In genomic region chr3:148895396-148896109, GRCm38 (mm10) we compare ENCODE assay signal across 9 mouse cellular contexts.
DNase-seq lines count a peak whose midpoint lies in the region; ATAC-seq and TF ChIP-seq lines count a peak whose summit lies in the region.
"Had no signal": no experiment of that assay in that cellular context is flagged by ENCODE, and none has a peak within 500 bp of the region (broad histone marks: within the 10 kb centered on the region; RNA-seq: fewer than 3 reads in every experiment).

No protein-coding gene starts in this region.

- TF ChIP-seq CTCF in gastrocnemius, adult 2 months (IDR thresholded peaks at IDR 0.05), result no peak
- no peak for TF ChIP-seq CTCF in thymus, adult 2 months (IDR thresholded peaks at IDR 0.05; ENCODE audit: borderline replicate concordance, control insufficient read depth, extremely low read depth, insufficient read depth, low read length, poor library complexity)

- DNase-seq in gastrocnemius, adult 2 months, result no peak
- DNase-seq in gastrocnemius, postnatal 25 days, result no peak
- DNase-seq in liver, embryonic 11.5 days (ENCODE audit: low spot score), result no peak
- peak; percentile 18 for DNase-seq in limb, embryonic 10.5 days (ENCODE audit: low spot score)
- DNase-seq in thymus, adult 2 months, result peak; percentile 12
- DNase-seq in testis, postnatal 10 days (ENCODE audit: low spot score), result no peak
- DNase-seq: gastrocnemius, postnatal 36 days had no signal

- no peaks in the 10 kb centered on the region for H3K36me3 ChIP-seq in liver, embryonic 11.5 days (ENCODE audit: control insufficient read depth, insufficient read depth, low read length)
- H3K36me3 ChIP-seq in liver, embryonic 12.5 days, result no peaks in the 10 kb centered on the region
- H3K36me3 ChIP-seq in limb, embryonic 10.5 days, result peaks cover 19% of the 10 kb centered on the region
- H3K36me3 ChIP-seq in thymus, adult 2 months (ENCODE audit: control insufficient read depth, insufficient read depth, low read length), result no peaks in the 10 kb centered on the region
- H3K36me3 ChIP-seq in forebrain, embryonic 15.5 days, result no peaks in the 10 kb centered on the region

- H3K4me2 ChIP-seq in liver, embryonic 11.5 days, result no peak overlapping the region
- no peak overlapping the region for H3K4me2 ChIP-seq in liver, embryonic 12.5 days
- no peak overlapping the region for H3K4me2 ChIP-seq in forebrain, embryonic 15.5 days (replicated peaks)

- WGBS in liver, embryonic 11.5 days, result 62% methylated on average over 13 of the region's 13 CpGs
- 50% methylated on average over 13 of the region's 13 CpGs for WGBS in liver, embryonic 12.5 days (ENCODE audit: insufficient replicate concordance)
- 78% methylated on average over 13 of the region's 13 CpGs for WGBS in limb, embryonic 10.5 days
- 41% methylated on average over 13 of the region's 13 CpGs for WGBS in thymus, adult 2 months
- 84% methylated on average over 13 of the region's 13 CpGs for WGBS in forebrain, embryonic 15.5 days

- H3K9ac ChIP-seq in liver, embryonic 11.5 days (ENCODE audit: low read depth, low read length), result no peak overlapping the region
- H3K9ac ChIP-seq in liver, embryonic 12.5 days, result no peak overlapping the region
- no peak overlapping the region for H3K9ac ChIP-seq in forebrain, embryonic 15.5 days (replicated peaks)

- no peak for TF ChIP-seq POLR2A in thymus, adult 2 months (IDR thresholded peaks at IDR 0.05; ENCODE audit: control insufficient read depth, extremely low read depth, insufficient read depth, low read length, poor library complexity)

- peaks cover 6% of the 10 kb centered on the region for H3K4me1 ChIP-seq in liver, embryonic 11.5 days (replicated peaks; ENCODE audit: control insufficient read depth, insufficient read depth, low read length)
- peaks cover 21% of the 10 kb centered on the region for H3K4me1 ChIP-seq in liver, embryonic 12.5 days
- peaks cover 53% of the 10 kb centered on the region for H3K4me1 ChIP-seq in limb, embryonic 10.5 days
- H3K4me1 ChIP-seq in thymus, adult 2 months (replicated peaks; ENCODE audit: control insufficient read depth, insufficient read depth, low read length), result peaks cover 4% of the 10 kb centered on the region
- H3K4me1 ChIP-seq in forebrain, embryonic 15.5 days, result peaks cover 16% of the 10 kb centered on the region; the same call in 1 of the 2 replicates

- H3K4me3 ChIP-seq in gastrocnemius, adult 2 months, result peak overlapping the region; percentile 45
- H3K4me3 ChIP-seq in liver, embryonic 11.5 days (ENCODE audit: low read depth, low read length), result no peak overlapping the region
- no peak overlapping the region for H3K4me3 ChIP-seq in liver, embryonic 12.5 days
- H3K4me3 ChIP-seq in limb, embryonic 10.5 days, result no peak overlapping the region
- no peak overlapping the region for H3K4me3 ChIP-seq in thymus, adult 2 months (ENCODE audit: control insufficient read depth, insufficient read depth, low read length)
- H3K4me3 ChIP-seq in forebrain, embryonic 15.5 days, result no peak overlapping the region

- H3K9me3 ChIP-seq in liver, embryonic 11.5 days (ENCODE audit: control insufficient read depth, low read length), result no peaks in the 10 kb centered on the region
- H3K9me3 ChIP-seq in liver, embryonic 12.5 days (replicated peaks), result no peaks in the 10 kb centered on the region
- no peaks in the 10 kb centered on the region for H3K9me3 ChIP-seq in limb, embryonic 10.5 days (replicated peaks)
- no peaks in the 10 kb centered on the region for H3K9me3 ChIP-seq in forebrain, embryonic 15.5 days

- H3K27me3 ChIP-seq in liver, embryonic 11.5 days (replicated peaks; ENCODE audit: control insufficient read depth, insufficient read depth, low read length), result no peaks in the 10 kb centered on the region
- H3K27me3 ChIP-seq in liver, embryonic 12.5 days (replicated peaks), result no peaks in the 10 kb centered on the region
- no peaks in the 10 kb centered on the region for H3K27me3 ChIP-seq in limb, embryonic 10.5 days (ENCODE audit: low read depth, poor library complexity, severe bottlenecking)
- H3K27me3 ChIP-seq in thymus, adult 2 months (ENCODE audit: control insufficient read depth, insufficient read depth, low read length), result no peaks in the 10 kb centered on the region
- no peaks in the 10 kb centered on the region for H3K27me3 ChIP-seq in forebrain, embryonic 15.5 days

- intact Hi-C loops in gastrocnemius, adult 2 months (cut with DNase I), result loop anchor here (5.0 kb wide), 1 partner anchor 92 kb away; no protein-coding TSS in a partner anchor

- 0 out of 2 replicates have a peak, but pooled peaks have one; percentile 32 for ATAC-seq in liver, embryonic 11.5 days (replicated peaks; ENCODE audit: low FRiP score)
- no peak for ATAC-seq in liver, embryonic 12.5 days
- no peak for ATAC-seq in forebrain, embryonic 15.5 days (replicated peaks)

- H3K27ac ChIP-seq in gastrocnemius, adult 2 months, result peak overlapping the region; percentile 55
- no peak overlapping the region for H3K27ac ChIP-seq in liver, embryonic 11.5 days (ENCODE audit: low read depth, low read length)
- no peak overlapping the region for H3K27ac ChIP-seq in liver, embryonic 12.5 days
- H3K27ac ChIP-seq in limb, embryonic 10.5 days, result peak overlapping the region; percentile 30; the same call in 1 of the 2 replicates
- H3K27ac ChIP-seq in thymus, adult 2 months (ENCODE audit: control insufficient read depth, insufficient read depth, low read length), result no peak overlapping the region
- H3K27ac ChIP-seq in forebrain, embryonic 15.5 days (replicated peaks), result no peak overlapping the region

Comparison
In these comparisons a context has a peak if more than half of its experiments do, and no peak if none do; other contexts are left out.
1. DNase-seq: peak in limb, embryonic 10.5 days (single experiment) and thymus, adult 2 months (single experiment); none in gastrocnemius, adult 2 months (single experiment), gastrocnemius, postnatal 25 days (single experiment), liver, embryonic 11.5 days (single experiment) and testis, postnatal 10 days (single experiment).
2. H3K27ac ChIP-seq: peak in gastrocnemius, adult 2 months (single experiment) and limb, embryonic 10.5 days (single experiment); none in liver, embryonic 11.5 days (single experiment), liver, embryonic 12.5 days (single experiment), thymus, adult 2 months (single experiment) and forebrain, embryonic 15.5 days (single experiment).